Mouse (Mus musculus) heart, postnatal 0 days (tissue): Measurements from ENCODE around the gene Nup188. TPM values are rescaled to one million over a fixed set of nuclear protein-coding genes. Genes with fewer than 3 reads are reported as not detected.
A peak's percentile ranks its signal among the peaks of the same experiment; 100 is the strongest.

Experiments used
- ATAC-seq: fragments of 200-750 bp; cut with Nextera tagmentation; 2 replicates; pipeline ENCODE4 v1.8.0; 2017; ENCODE audit warnings: low read depth, moderate number of reproducible peaks, moderate library complexity; ENCODE audit not compliant: insufficient read depth
- DNase-seq: peaks from one replicate; pipeline ENCODE4 v3.0.0-alpha.2; 2016; ENCODE audit warnings: low spot score
- H3K27ac ChIP-seq: fragments of 300-500 bp; sonication (generic); 2 replicates; pipeline ENCODE4 v1.5.1; 2014; ENCODE audit warnings: low read depth, mild to moderate bottlenecking
- H3K27me3 ChIP-seq: fragments of 300-500 bp; sonication (generic); 2 replicates; pipeline ENCODE4 v1.6.1; 2014; ENCODE audit warnings: low read length, mixed read lengths; ENCODE audit not compliant: control insufficient read depth, insufficient read depth
- H3K36me3 ChIP-seq: fragments of 300-500 bp; sonication (generic); replicated peaks from 2 replicates; pipeline ENCODE4 v1.6.1; 2014; ENCODE audit warnings: low read length, mixed read lengths; ENCODE audit not compliant: control insufficient read depth, insufficient read depth
- H3K4me1 ChIP-seq: fragments of 300-500 bp; sonication (generic); 2 replicates; pipeline ENCODE4 v1.6.1; 2014; ENCODE audit warnings: antibody characterized with exemption; ENCODE audit not compliant: control insufficient read depth, insufficient read depth
- H3K4me2 ChIP-seq: fragments of 300-500 bp; sonication (generic); 2 replicates; pipeline ENCODE4 v1.6.1; 2014; ENCODE audit warnings: low read depth, mild to moderate bottlenecking, low read length, moderate library complexity
- H3K4me3 ChIP-seq: fragments of 300-500 bp; sonication (generic); 2 replicates; pipeline ENCODE4 v1.5.1; 2014; ENCODE audit warnings: low read depth, low read length
- H3K9ac ChIP-seq: fragments of 300-500 bp; sonication (generic); replicated peaks from 2 replicates; pipeline ENCODE4 v1.6.1; 2014; ENCODE audit warnings: low read depth, low read length, mixed read lengths
- H3K9me3 ChIP-seq: fragments of 300-500 bp; sonication (generic); replicated peaks from 2 replicates; pipeline ENCODE4 v1.6.1; 2016; ENCODE audit warnings: low read length; ENCODE audit not compliant: control insufficient read depth
- CTCF ChIP-seq: IDR thresholded peaks from 2 replicates; pipeline ENCODE4 v1.5.1; 2016; ENCODE audit warnings: antibody characterized with exemption, control low read depth, low read depth
- EP300 ChIP-seq: IDR thresholded peaks from 2 replicates; pipeline ENCODE4 v1.6.1; 2016; ENCODE audit warnings: antibody characterized with exemption, low read depth
- WGBS: fragments of 180-500 bp; shearing (Covaris S2); extraction: QIAGEN DNeasy Blood & Tissue Kit; methylation state at CpG from one replicate; pipeline ENCODE4 v1.1.7; 2014; 5-methylcytosine and 5-hydroxymethylcytosine counted together
- polyA plus RNA-seq: library from polyadenylated mRNA; unstranded; fragments of >200 nt; fragmentation: Nextera tagmentation; extraction: Ambion mirVana; gene quantifications from 2 replicates; pipeline ENCODE4 v1.2.1, GENCODE M21; 2015
- total RNA-seq: library from RNA; depleted of rRNA; stranded (reverse); fragments of >200 nt; gene quantifications from 2 replicates; pipeline ENCODE4 v1.2.3, GENCODE M21; 2014; ENCODE audit warnings: low replicate concordance

The Nup188 gene
- total and polyA plus RNA-seq, 2 experiments from 2014 or later: 10.5 to 24.6 TPM

GRCm38 (mm10) chr2:30263811-30264210, 22.4 kb upstream of the Nup188 start:
- no peak overlapping the region for H3K9ac ChIP-seq
- no peak overlapping the region for H3K4me2 ChIP-seq
- TF ChIP-seq CTCF: no peak
- TF ChIP-seq EP300: no peak
- 86% methylated on average over 6 of the region's 6 CpGs for WGBS
- ATAC-seq (no peak), DNase-seq (no peak)
- H3K36me3 ChIP-seq: peaks cover 39% of the 10 kb centered on the region
- H3K4me3 ChIP-seq: no peak overlapping the region
- peaks cover 56% of the 10 kb centered on the region for H3K4me1 ChIP-seq
- H3K9me3 ChIP-seq: no peaks in the 10 kb centered on the region
- no peaks in the 10 kb centered on the region for H3K27me3 ChIP-seq
- H3K27ac ChIP-seq: peak overlapping the region; percentile 94; the same call in 1 of the 2 replicates

GRCm38 (mm10) chr2:30264671-30265519, 21.3 kb upstream of the Nup188 start:
- TF ChIP-seq CTCF (no peak), EP300 (no peak)
- no peak for DNase-seq

GRCm38 (mm10) chr2:30265767-30266253, 20.4 kb upstream of the Nup188 start, which contains the start of gene Phyhd1:
Phyhd1 (plus strand) TSS chr2:30266203.
- ATAC-seq (peak; percentile 77), DNase-seq (peak; percentile 86)
- H3K4me1 ChIP-seq: peaks cover 50% of the 10 kb centered on the region
- H3K9ac ChIP-seq: peak within 1 kb of the TSS; percentile 44
- no peaks in the 10 kb centered on the region for H3K27me3 ChIP-seq
- peak; percentile 14; the same call in 1 of the 2 replicates for TF ChIP-seq CTCF
- TF ChIP-seq EP300: peak; percentile 70
- peak within 1 kb of the TSS; percentile 47 for H3K4me2 ChIP-seq
- 11% methylated on average over 5 of the region's 5 CpGs for WGBS
- H3K9me3 ChIP-seq: no peaks in the 10 kb centered on the region
- peaks cover 33% of the 10 kb centered on the region for H3K36me3 ChIP-seq
- H3K27ac ChIP-seq: peak within 1 kb of the TSS; percentile 94
- 0 out of 2 replicates have a peak within 1 kb of the TSS, but pooled peaks have one; percentile 11 for H3K4me3 ChIP-seq

More at GRCm38 (mm10) chr2:30264671-30265519, 21.3 kb upstream of the Nup188 start:
- peak overlapping the region; percentile 94 for H3K27ac ChIP-seq
- H3K36me3 ChIP-seq: peaks cover 39% of the 10 kb centered on the region
- H3K9me3 ChIP-seq: no peaks in the 10 kb centered on the region
- no peak overlapping the region for H3K4me2 ChIP-seq
- H3K27me3 ChIP-seq: no peaks in the 10 kb centered on the region
- peaks cover 52% of the 10 kb centered on the region for H3K4me1 ChIP-seq
- ATAC-seq: no peak
- peak overlapping the region; percentile 44; the same call in 1 of the 2 replicates for H3K9ac ChIP-seq
- H3K4me3 ChIP-seq: no peak overlapping the region
- WGBS: 30% methylated on average over 7 of the region's 7 CpGs

- H3K27me3 ChIP-seq: no peaks in the 10 kb centered on the region
- TF ChIP-seq CTCF: no peak
- 0 out of 2 replicates have a peak, but pooled peaks have one; percentile 15 for TF ChIP-seq EP300
- peaks cover 50% of the 10 kb centered on the region for H3K4me1 ChIP-seq
- H3K9me3 ChIP-seq: no peaks in the 10 kb centered on the region
- ATAC-seq (peak; percentile 74), DNase-seq (peak; percentile 78)
- 13% methylated on average over 4 of the region's 4 CpGs for whole genome bisulfite sequencing
- peak overlapping the region; percentile 94 for H3K27ac ChIP-seq
- H3K4me3 ChIP-seq: 0 out of 2 replicates have a peak overlapping the region, but pooled peaks have one; percentile 11
- peak overlapping the region; percentile 44 for H3K9ac ChIP-seq
- H3K36me3 ChIP-seq: peaks cover 27% of the 10 kb centered on the region
- H3K4me2 ChIP-seq: peak overlapping the region; percentile 47
Observed at GRCm38 (mm10) chr2:30266392-30266941, 19.7 kb upstream of the Nup188 start.

- Histone ChIP-seq H3K36me3 (peaks cover 17% of the 10 kb centered on the region), H3K27ac (no peak overlapping the region), H3K27me3 (no peaks in the 10 kb centered on the region), H3K9me3 (no peaks in the 10 kb centered on the region), H3K4me1 (peaks cover 50% of the 10 kb centered on the region), H3K4me3 (no peak overlapping the region), H3K9ac (no peak overlapping the region), H3K4me2 (no peak overlapping the region)
- ATAC-seq (no peak), DNase-seq (no peak)
- WGBS: 87% methylated on average over 2 of the region's 2 CpGs
- no peak for TF ChIP-seq CTCF
- no peak for TF ChIP-seq EP300
Observed at GRCm38 (mm10) chr2:30267466-30267865, 18.7 kb upstream of the Nup188 start.
